Mouse (Mus musculus): ENCODE results near the gene Rpl22. TPM values are rescaled to one million over a fixed set of nuclear protein-coding genes. Genes with fewer than 3 reads are reported as not detected.

Rpl22 gene
- total RNA-seq, 2 experiments from 2014 or later: 186 to 202 TPM

GRCm38 (mm10) chr4:152351422-152352305, 26.1 kb downstream of the Rpl22 start:
- Histone ChIP-seq H3K4me3 (no peak overlapping the region), H3K27ac (peak overlapping the region; percentile 83; the same call in 1 of the 2 replicates)
- no peak for TF ChIP-seq CTCF (conservative IDR thresholded peaks at IDR 0.05)
- no peak for DNase-seq (ENCODE audit: low spot score in 2 of 2)

DNA sequence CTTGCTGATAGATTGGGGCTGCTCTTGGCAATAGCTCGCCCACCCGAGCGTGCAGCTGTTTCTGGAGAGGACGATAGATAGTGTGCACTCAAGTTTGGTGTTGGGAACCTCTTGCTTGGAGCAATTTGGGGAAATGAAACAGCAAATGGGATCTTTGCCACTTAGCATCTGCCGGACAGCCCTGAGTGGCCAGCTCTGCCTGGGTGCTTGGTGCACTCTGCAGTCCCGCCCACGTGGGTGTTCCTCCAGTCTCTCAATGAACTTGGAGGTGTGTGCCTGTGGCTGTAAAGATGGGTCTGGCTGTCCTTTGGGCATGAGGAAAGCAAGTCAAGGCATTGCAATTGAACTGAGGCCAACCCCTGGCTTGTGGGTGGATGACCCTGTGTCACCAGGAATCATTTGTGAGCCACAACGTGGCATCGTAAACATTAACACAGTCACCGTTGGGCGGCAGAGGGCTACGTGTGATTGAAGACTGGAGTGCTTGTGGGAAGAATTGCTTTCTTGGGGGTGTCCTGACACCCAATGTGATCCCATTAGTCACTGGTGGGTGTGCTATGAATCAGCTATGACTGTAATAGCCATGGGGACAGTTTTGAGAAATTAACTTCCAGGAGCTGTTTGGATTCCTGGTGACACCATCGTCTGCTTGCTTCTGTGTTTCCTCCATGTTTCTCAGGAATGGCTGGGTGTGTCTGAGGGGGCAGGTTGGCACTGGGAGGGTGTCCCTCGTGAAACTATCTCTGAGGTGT, 28.5 kb downstream of the Rpl22 start:
- TF ChIP-seq CTCF (conservative IDR thresholded peaks at IDR 0.05): no peak
- Histone ChIP-seq H3K27ac (no peak overlapping the region), H3K4me3 (no peak overlapping the region)
- no peak for DNase-seq (ENCODE audit: low spot score in 2 of 2)

DNA sequence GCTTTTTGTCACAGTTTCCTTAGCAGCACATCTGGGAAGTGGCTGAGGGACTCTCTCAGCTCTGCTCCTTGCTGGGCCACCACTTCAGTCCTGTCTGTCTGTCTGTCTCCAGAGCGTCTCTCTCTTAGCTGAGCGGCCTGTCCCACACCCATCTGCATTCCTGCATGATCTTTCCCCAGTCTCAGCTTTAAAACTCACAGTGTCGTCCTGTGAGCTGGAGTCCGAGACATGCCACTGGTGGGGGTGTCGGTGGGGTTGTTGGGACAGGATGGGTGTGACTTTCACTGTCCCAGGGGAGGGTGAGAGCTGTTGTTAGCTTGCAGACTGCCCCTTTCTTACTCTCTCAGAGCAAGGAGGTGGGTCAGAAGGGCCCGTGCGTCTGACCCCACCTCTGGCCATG, 30.1 kb downstream of the Rpl22 start:
- no peak for TF ChIP-seq CTCF (conservative IDR thresholded peaks at IDR 0.05)
- no peak for DNase-seq (ENCODE audit: low spot score in 2 of 2)

GRCm38 (mm10) chr4:152359700-152360099, 34.2 kb downstream of the Rpl22 start:
- DNase-seq (ENCODE audit: low spot score in 2 of 2): no peak
- Histone ChIP-seq H3K27ac (no peak overlapping the region), H3K4me3 (no peak overlapping the region)
- no peak for TF ChIP-seq CTCF (conservative IDR thresholded peaks at IDR 0.05)

More for the DNA sequence above, 30.1 kb downstream of the Rpl22 start:
- no peak overlapping the region for H3K27ac ChIP-seq
- H3K4me3 ChIP-seq: no peak overlapping the region

DNA sequence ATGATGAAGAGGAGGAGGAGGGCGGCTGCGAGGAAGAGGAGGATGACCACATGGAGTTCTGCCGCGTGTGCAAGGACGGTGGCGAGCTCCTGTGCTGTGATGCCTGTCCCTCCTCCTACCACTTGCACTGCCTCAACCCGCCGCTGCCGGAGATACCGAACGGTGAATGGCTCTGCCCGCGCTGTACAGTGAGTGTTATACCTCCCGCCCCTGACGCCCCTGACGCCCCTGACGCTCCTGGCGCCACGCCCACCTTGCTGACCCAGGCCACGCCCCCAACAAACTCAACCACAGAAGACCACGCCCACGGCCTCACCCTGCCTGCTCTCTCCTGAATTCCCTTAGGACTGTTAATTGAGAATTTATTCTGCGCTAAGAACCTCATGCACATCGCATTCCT, 35.3 kb downstream of the Rpl22 start:
- no peak for TF ChIP-seq CTCF (conservative IDR thresholded peaks at IDR 0.05)
- no peak for DNase-seq (ENCODE audit: low spot score in 2 of 2)
- no peak overlapping the region for H3K27ac ChIP-seq
- no peak overlapping the region for H3K4me3 ChIP-seq

DNA sequence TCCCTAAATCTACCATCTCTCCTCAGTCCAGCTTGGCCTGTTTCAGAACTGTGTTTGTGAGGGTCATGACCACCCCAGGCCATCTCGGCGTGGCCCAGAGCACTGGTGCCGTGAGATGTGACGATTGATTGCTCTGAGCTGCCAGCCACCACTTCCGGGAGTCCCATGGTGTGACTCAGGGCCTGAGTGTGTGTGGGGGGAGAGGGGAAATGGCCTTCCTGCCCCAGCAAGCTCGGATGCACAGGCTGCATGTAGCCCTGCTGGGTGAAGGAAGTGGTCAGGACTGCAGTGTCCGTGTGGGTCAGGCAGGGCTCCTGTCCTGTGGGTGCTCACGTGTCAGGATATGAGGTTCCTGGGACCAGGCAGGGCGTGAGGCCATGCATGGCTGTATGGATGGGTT, 36.6 kb downstream of the Rpl22 start:
- no peak for DNase-seq (ENCODE audit: low spot score in 2 of 2)
- no peak for TF ChIP-seq CTCF (conservative IDR thresholded peaks at IDR 0.05)
- no peak overlapping the region for H3K4me3 ChIP-seq
- H3K27ac ChIP-seq: no peak overlapping the region

DNA sequence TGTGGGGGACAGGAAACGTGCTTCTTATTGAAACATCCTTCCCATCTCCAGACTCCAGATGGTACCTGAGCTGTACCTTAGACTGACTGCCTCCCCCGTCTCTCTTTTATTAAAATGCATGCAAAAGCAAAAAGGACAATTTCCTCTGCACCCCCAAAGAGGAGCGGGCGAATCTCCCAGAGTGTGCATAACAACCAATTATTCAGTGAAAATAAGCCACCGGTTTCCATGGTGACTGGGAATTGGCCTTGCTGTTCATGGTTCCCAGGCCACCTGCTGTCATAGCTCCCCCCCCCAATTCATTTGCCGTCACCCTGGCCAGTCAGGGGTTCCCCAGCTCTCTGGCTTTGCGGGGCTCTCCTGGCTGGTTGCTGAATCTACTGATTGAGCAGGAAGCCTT, 39.7 kb downstream of the Rpl22 start:
- no peak for TF ChIP-seq CTCF (conservative IDR thresholded peaks at IDR 0.05)
- H3K4me3 ChIP-seq: no peak overlapping the region
- peak overlapping the region; percentile 70; the same call in 1 of the 2 replicates for H3K27ac ChIP-seq
- peak in 1 of 2 experiments; percentile 52 for DNase-seq (ENCODE audit: low spot score in 2 of 2)

- TF ChIP-seq CTCF (conservative IDR thresholded peaks at IDR 0.05): no peak
- H3K27ac ChIP-seq: peak overlapping the region; percentile 32; the same call in 1 of the 2 replicates
- no peak for DNase-seq (ENCODE audit: low spot score in 2 of 2)
- no peak overlapping the region for H3K4me3 ChIP-seq
These were observed 57.1 kb downstream of the Rpl22 start for GRCm38 (mm10) chr4:152382528-152383252.

Other genes starting within 250 kb of the Rpl22 start
- 10 to 100 TPM; 22.7 to 48.4 TPM for gene Tnfrsf25, start 209.8 kb upstream of the Rpl22 start, total RNA-seq (2021)
- 1 to 10 TPM; 1.2 to 1.9 TPM for gene Espn, start 173.4 kb upstream of the Rpl22 start, total RNA-seq (2021)
- not detected for gene Hes2, start 166.9 kb upstream of the Rpl22 start, total RNA-seq (2021)
- gene Acot7, start 147.6 kb upstream of the Rpl22 start, total RNA-seq (2021): 100 to 1,000 TPM; 306 to 335 TPM
- 1 to 10 TPM; 5.6 to 6.4 TPM for gene Gpr153, start 51.5 kb upstream of the Rpl22 start, total RNA-seq (2021)
- not detected for gene Hes3, start 34.1 kb upstream of the Rpl22 start, total RNA-seq (2021)
- 10 to 100 TPM; 42.3 to 43.0 TPM for gene Icmt, start 28.5 kb upstream of the Rpl22 start, total RNA-seq (2021)
- gene Rnf207, start 6.7 kb upstream of the Rpl22 start, total RNA-seq (2021): 1 to 10 TPM; 6.5 to 7.7 TPM
- gene Chd5, start 12.9 kb downstream of the Rpl22 start, total RNA-seq (2021): 100 to 1,000 TPM; 118 to 121 TPM
- gene Nphp4, start 151.0 kb downstream of the Rpl22 start, total RNA-seq (2021): 10 to 100 TPM; 28.3 to 29.7 TPM
- gene Kcnab2, start 152.1 kb downstream of the Rpl22 start, total RNA-seq (2021): 100 to 1,000 TPM; 740 to 785 TPM

Measured in layer of hippocampus, adult 2 months (tissue).